Mouse (Mus musculus) kidney, embryonic 15.5 days (tissue): ENCODE measurements around the gene Gnptab. TPM values are rescaled to one million over a fixed set of nuclear protein-coding genes. Genes with fewer than 3 reads are reported as not detected.

Experiments
- ATAC-seq: fragments of 200-750 bp; cut with Nextera tagmentation; replicated peaks from 2 replicates; pipeline ENCODE4 v1.8.0; 2017; ENCODE audit warnings: moderate TSS enrichment; ENCODE audit not compliant: low FRiP score
- H3K27ac ChIP-seq: fragments of 300-500 bp; sonication (generic); 2 replicates; pipeline ENCODE4 v1.5.1; 2015; ENCODE audit warnings: mild to moderate bottlenecking, inconsistent platforms
- H3K27me3 ChIP-seq: fragments of 300-500 bp; sonication (generic); 2 replicates; pipeline ENCODE4 v1.6.1; 2015; ENCODE audit warnings: inconsistent platforms
- H3K36me3 ChIP-seq: fragments of 300-500 bp; sonication (generic); 2 replicates; pipeline ENCODE4 v1.6.1; 2015; ENCODE audit warnings: inconsistent platforms
- H3K4me1 ChIP-seq: fragments of 300-500 bp; sonication (generic); 2 replicates; pipeline ENCODE4 v1.6.1; 2015; ENCODE audit warnings: inconsistent platforms
- H3K4me2 ChIP-seq: fragments of 300-500 bp; sonication (generic); 2 replicates; pipeline ENCODE4 v1.6.1; 2015; ENCODE audit warnings: moderate library complexity, mild to moderate bottlenecking, inconsistent platforms
- H3K4me3 ChIP-seq: fragments of 300-500 bp; sonication (generic); replicated peaks from 2 replicates; pipeline ENCODE4 v1.5.1; 2015; ENCODE audit warnings: mild to moderate bottlenecking, inconsistent platforms
- H3K9ac ChIP-seq: fragments of 300-500 bp; sonication (generic); 2 replicates; pipeline ENCODE4 v1.6.1; 2015; ENCODE audit warnings: mild to moderate bottlenecking, inconsistent platforms
- H3K9me3 ChIP-seq: fragments of 300-500 bp; sonication (generic); replicated peaks from 2 replicates; pipeline ENCODE4 v1.6.1; 2016; ENCODE audit warnings: inconsistent platforms
- WGBS: fragments of 180-500 bp; shearing (Covaris S2); methylation state at CpG from one replicate; pipeline ENCODE4 v1.1.7; 2015; ENCODE audit warnings: mixed read lengths; 5-methylcytosine and 5-hydroxymethylcytosine counted together
- polyA plus RNA-seq: library from polyadenylated mRNA; unstranded; fragments of >200 nt; fragmentation: Nextera tagmentation; extraction: Ambion mirVana; gene quantifications from 2 replicates; pipeline ENCODE4 v1.2.1, GENCODE M21; 2015

Gnptab gene
- polyA plus RNA-seq, 1 experiment from 2014 or later = 14.3 TPM

DNA sequence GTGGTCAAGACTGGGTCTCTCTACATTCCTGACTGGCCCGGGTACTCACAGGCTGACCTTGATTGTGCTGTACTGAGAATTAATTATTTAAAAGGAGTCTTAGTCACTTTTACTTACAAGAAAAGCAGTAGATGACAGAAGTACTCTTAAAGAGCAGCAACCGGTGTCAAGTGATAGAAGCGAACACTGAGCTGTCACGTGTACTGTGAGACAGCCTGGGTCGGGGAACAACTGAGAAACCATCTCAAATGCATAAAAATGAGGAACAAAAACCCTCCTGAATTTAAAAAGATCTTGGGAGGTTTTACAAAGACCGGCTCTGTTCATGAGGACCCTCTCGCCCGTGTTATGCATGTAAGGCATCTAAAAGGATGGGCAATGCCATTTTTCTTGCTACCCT lies 113.7 kb downstream of the Gnptab start:
- Histone ChIP-seq H3K9ac (no peak overlapping the region), H3K9me3 (no peaks in the 10 kb centered on the region), H3K4me1 (peaks cover 34% of the 10 kb centered on the region), H3K4me3 (no peak overlapping the region), H3K4me2 (no peak overlapping the region), H3K27ac (no peak overlapping the region), H3K36me3 (peaks cover 5% of the 10 kb centered on the region; the same call in 1 of the 2 replicates), H3K27me3 (no peaks in the 10 kb centered on the region)
- 53% methylated on average over 8 of the region's 8 CpGs for WGBS
- no peak for ATAC-seq

DNA sequence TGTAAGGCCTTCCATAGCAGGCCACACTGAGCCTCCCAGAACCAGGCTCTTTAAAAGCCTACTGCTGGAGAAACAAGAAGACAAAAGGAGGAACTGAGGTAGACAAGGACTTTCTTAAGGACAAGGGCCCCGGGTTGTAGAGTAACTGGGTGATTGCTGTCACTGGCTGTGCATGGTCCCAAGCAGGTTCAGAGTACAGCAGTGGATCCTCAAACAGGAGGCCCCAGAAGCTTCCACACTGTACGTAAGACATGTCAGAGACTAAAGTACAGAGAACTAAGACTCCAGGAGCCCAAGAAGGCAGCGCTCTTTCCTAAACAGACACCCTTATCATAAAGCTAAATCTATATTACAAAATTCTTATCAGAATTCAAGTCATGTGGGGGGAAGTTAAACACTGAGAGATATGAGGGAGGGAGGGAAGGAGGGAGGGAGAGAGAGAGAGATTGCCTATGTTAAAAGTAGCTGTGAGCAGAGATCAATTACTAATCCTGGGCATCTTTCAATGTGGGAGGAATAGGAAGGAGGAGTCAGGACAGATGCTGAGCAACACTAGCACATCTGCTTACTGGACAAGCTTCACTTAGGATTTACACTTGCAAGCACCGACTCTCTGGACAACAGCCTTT lies 116.1 kb downstream of the Gnptab start:
- 72% methylated on average over 4 of the region's 4 CpGs for WGBS
- no peak overlapping the region for H3K4me3 ChIP-seq
- H3K27me3 ChIP-seq = no peaks in the 10 kb centered on the region
- no peak for ATAC-seq
- peaks cover 35% of the 10 kb centered on the region for H3K4me1 ChIP-seq
- no peaks in the 10 kb centered on the region for H3K36me3 ChIP-seq
- H3K27ac ChIP-seq = no peak overlapping the region
- H3K9ac ChIP-seq = no peak overlapping the region
- H3K4me2 ChIP-seq = no peak overlapping the region
- H3K9me3 ChIP-seq = no peaks in the 10 kb centered on the region

Other genes with a start within 250 kb of the Gnptab start
- gene Parpbp, start 232.2 kb upstream of the Gnptab start, polyA plus RNA-seq = 10.4 and 13.5 TPM in 2 replicates
- 81.3 and 82.0 TPM in 2 replicates for gene Nup37, start 232.1 kb upstream of the Gnptab start, polyA plus RNA-seq
- 60.2 and 63.9 TPM in 2 replicates for gene Washc3, start 178.0 kb upstream of the Gnptab start, polyA plus RNA-seq
- 1.9 and 2.1 TPM in 2 replicates for gene Dram1, start 52 bp upstream of the Gnptab start, polyA plus RNA-seq
- 0.23 and 0.24 TPM in 2 replicates for gene Sycp3, start 80.4 kb downstream of the Gnptab start, polyA plus RNA-seq
- gene Chpt1, start 124.9 kb downstream of the Gnptab start, polyA plus RNA-seq = 42.5 and 55.4 TPM in 2 replicates
- 8.4 and 17.8 TPM in 2 replicates for gene Mybpc1, start 226.0 kb downstream of the Gnptab start, polyA plus RNA-seq